Mouse (Mus musculus) spleen, adult 2 months (tissue): Measurements from ENCODE around the gene Me1. TPM values are rescaled to one million over a fixed set of nuclear protein-coding genes. Genes with fewer than 3 reads are reported as not detected.

Experiments
- DNase-seq, 2 experiments: peaks; one replicate each; pipeline versions ENCODE4 v3.0.0 to v3.0.0-alpha.2; 2012 to 2021; ENCODE audit warnings: low spot score in 2 of 2, low read depth in 1 of 2
- H3K27ac ChIP-seq: fragments of 200-500 bp; 2 replicates; pipeline ENCODE4 v1.5.1; 2012; ENCODE audit warnings: low read length, inconsistent platforms; ENCODE audit not compliant: insufficient read depth
- H3K27me3 ChIP-seq: fragments of 200-500 bp; 2 replicates; pipeline ENCODE4 v1.6.1; 2012; ENCODE audit warnings: mild to moderate bottlenecking, moderate library complexity, low read length, inconsistent platforms; ENCODE audit not compliant: control insufficient read depth, insufficient read depth
- H3K36me3 ChIP-seq: fragments of 200-500 bp; 2 replicates; pipeline ENCODE4 v1.6.1; 2012; ENCODE audit warnings: mild to moderate bottlenecking, low read length, inconsistent platforms; ENCODE audit not compliant: control insufficient read depth, insufficient read depth
- H3K4me1 ChIP-seq: fragments of 200-500 bp; 2 replicates; pipeline ENCODE4 v1.6.1; 2011; ENCODE audit warnings: inconsistent platforms; ENCODE audit not compliant: control insufficient read depth, insufficient read depth, insufficient read length
- H3K4me3 ChIP-seq: fragments of 200-500 bp; 2 replicates; pipeline ENCODE4 v1.5.1; 2011; ENCODE audit warnings: mild to moderate bottlenecking, inconsistent platforms; ENCODE audit not compliant: insufficient read depth, insufficient read length; ENCODE audit errors: extremely low read depth
- CTCF ChIP-seq: fragments of 200-500 bp; IDR thresholded peaks from 2 replicates; pipeline ENCODE4 v1.5.1; 2011; ENCODE audit warnings: mild to moderate bottlenecking, inconsistent platforms; ENCODE audit not compliant: insufficient read depth, insufficient read length, insufficient replicate concordance; ENCODE audit errors: extremely low read depth
- POLR2A ChIP-seq: fragments of 200-500 bp; IDR thresholded peaks from 2 replicates; pipeline ENCODE4 v1.6.1; 2011; ENCODE audit warnings: low read depth, low read length, inconsistent platforms
- WGBS: fragments of 180-500 bp; shearing (Covaris S2); methylation state at CpG from one replicate; pipeline ENCODE4 v1.1.7; 2018; 5-methylcytosine and 5-hydroxymethylcytosine counted together
- polyA plus RNA-seq: library from polyadenylated mRNA; depleted of rRNA; stranded (reverse); fragments of >200 nt; gene quantifications from 2 replicates; pipeline ENCODE4 v1.2.3, GENCODE M21; 2012

Gene Me1
- polyA plus RNA-seq, 1 experiment = 2.0 TPM

DNA sequence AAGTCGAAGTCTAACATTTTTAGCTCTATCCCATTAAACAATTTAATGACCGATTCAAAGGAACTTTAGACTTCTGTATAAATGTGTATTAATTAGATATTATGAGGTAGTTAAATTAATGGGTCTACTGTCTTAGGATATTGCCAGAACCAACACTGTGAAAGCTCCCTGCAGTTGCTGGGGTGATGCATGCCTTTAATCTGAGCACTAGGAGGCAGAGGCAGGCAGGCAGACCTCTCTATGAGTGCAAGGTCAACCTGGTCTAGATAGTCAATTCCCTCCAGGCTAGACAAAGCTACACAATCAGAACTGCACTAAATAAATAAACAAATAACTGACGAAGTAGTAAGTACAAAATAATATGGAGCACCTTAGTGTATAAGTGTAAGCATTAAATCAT is 3.1 kb downstream of the Me1 start:
- Histone ChIP-seq H3K36me3 (no peaks in the 10 kb centered on the region), H3K27me3 (peaks cover 10% of the 10 kb centered on the region), H3K4me3 (no peak overlapping the region), H3K27ac (no peak overlapping the region), H3K4me1 (no peaks in the 10 kb centered on the region)
- 85% methylated on average over 3 of the region's 3 CpGs for WGBS
- no peak for DNase-seq
- no peak for TF ChIP-seq POLR2A
- TF ChIP-seq CTCF = no peak

DNA sequence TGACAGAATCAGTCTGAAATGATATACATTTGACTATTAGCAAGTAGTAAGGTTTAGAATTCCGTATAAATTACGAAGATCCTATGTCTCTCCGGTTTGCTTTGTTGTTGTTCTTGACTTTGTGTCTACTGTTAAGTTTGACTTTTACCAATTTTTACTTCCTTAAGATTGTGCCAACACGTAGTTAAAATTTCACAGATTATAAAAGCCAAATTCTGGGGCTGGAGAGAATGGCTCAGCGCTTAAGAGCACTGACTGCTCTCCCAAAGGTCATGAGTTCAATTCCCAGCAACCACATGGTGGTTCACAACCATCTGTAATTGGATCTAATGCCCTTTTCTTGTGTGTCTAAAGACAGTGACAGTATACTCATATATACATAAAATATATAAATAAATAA is 3.5 kb downstream of the Me1 start:
- H3K27ac ChIP-seq = no peak overlapping the region
- WGBS = 92% methylated on average over 5 of the region's 5 CpGs
- DNase-seq = no peak
- H3K36me3 ChIP-seq = no peaks in the 10 kb centered on the region
- H3K4me3 ChIP-seq = no peak overlapping the region
- TF ChIP-seq CTCF (no peak), POLR2A (no peak)
- peaks cover 10% of the 10 kb centered on the region for H3K27me3 ChIP-seq
- no peaks in the 10 kb centered on the region for H3K4me1 ChIP-seq

DNA sequence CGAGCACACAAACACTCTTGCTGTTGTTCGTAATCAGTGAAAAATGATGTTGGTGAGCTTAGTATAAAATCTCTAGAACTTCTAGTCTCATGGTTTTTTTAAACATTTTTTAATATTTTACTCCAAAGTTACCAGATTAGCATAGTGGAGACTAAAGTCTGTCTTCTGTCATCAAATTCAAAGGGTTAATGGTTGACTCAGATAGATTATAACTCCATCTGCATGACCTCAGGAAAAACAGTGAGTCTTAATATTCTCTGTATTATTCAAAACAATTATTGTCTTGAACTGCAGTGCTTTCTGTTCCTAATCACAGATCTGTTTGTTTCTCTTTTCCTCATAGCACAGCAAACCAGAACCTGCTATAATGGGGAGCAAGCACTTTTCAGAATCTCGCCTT is 4.7 kb downstream of the Me1 start:
- WGBS = 91% methylated on average over 3 of the region's 3 CpGs
- Histone ChIP-seq H3K4me3 (no peak overlapping the region), H3K4me1 (no peaks in the 10 kb centered on the region), H3K27me3 (peaks cover 10% of the 10 kb centered on the region), H3K36me3 (no peaks in the 10 kb centered on the region), H3K27ac (no peak overlapping the region)
- TF ChIP-seq CTCF (no peak), POLR2A (no peak)
- DNase-seq = no peak

DNA sequence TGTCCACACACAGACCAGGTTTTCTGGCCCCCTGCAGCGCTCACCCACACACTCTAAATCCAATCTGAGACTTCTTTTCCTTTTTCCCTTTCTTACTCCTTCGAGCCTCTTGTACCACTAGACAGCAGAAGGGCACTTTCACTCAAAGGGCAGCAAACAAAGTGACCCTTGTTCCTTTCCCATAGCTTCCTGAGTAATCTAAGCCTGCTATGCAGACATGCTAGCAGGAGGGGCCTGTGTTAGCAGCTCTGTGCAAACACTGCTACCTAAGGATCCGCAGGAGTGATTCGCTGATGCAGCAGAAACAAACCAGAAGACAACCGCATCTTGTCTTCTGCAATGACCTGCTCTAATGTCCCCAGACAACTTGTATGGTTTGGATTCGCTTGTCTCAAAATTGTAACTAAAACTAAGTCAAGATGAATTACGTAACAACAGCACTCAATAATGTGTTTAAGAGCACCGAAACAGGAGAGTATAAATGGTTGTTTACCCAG is 12.0 kb downstream of the Me1 start:
- WGBS = 85% methylated on average over 8 of the region's 8 CpGs
- no peak overlapping the region for H3K27ac ChIP-seq

DNA sequence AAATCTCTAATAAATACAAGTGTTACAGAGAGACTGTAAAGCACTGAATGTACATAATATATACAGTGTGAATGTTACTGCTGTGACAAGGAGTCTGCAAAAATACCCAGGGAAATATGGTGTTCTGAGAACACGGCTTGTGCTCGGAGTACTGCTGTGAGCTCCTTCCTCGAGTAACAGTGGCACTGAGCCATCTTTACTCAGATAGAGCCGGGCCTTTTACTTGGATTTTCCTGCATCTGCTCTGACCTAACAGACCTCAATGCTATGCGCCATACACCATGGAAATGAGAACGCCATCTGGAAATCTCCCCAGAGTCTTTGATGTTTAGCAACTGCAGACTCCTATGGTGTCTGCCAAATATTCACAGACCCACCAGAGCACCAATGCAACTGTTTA is 12.9 kb downstream of the Me1 start:
- WGBS = 91% methylated on average over 6 of the region's 6 CpGs
- TF ChIP-seq CTCF = no peak
- no peak for TF ChIP-seq POLR2A
- Histone ChIP-seq H3K4me1 (no peaks in the 10 kb centered on the region), H3K36me3 (no peaks in the 10 kb centered on the region), H3K4me3 (no peak overlapping the region), H3K27me3 (no peaks in the 10 kb centered on the region), H3K27ac (no peak overlapping the region)
- DNase-seq = no peak

More for the DNA sequence above, 12.0 kb downstream of the Me1 start:
- no peak for TF ChIP-seq POLR2A
- TF ChIP-seq CTCF = no peak
- Histone ChIP-seq H3K36me3 (no peaks in the 10 kb centered on the region), H3K4me3 (no peak overlapping the region), H3K27me3 (no peaks in the 10 kb centered on the region), H3K4me1 (no peaks in the 10 kb centered on the region)
- DNase-seq = no peak

DNA sequence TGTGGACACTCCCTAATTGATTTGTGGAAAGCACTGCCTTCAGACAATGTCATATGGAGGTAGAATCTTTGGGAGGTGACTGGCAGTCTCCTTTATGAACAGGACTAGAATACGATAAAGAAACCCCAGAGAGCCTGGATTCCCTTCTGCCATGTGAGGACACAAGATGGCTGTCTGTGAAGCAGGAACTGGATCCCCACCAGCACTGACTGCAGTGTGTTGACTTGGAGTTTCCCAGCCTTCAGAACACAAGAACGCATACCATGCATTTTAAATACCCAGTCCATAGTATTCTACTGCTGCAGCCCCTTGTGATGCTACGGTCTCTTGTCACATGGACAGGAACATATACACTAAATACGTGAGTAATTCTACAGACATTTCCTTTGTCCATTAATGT is 13.5 kb downstream of the Me1 start:
- Histone ChIP-seq H3K36me3 (no peaks in the 10 kb centered on the region), H3K4me1 (no peaks in the 10 kb centered on the region), H3K27ac (no peak overlapping the region), H3K4me3 (no peak overlapping the region), H3K27me3 (no peaks in the 10 kb centered on the region)
- no peak for DNase-seq
- TF ChIP-seq CTCF (no peak), POLR2A (no peak)
- 89% methylated on average over 4 of the region's 4 CpGs for WGBS

DNA sequence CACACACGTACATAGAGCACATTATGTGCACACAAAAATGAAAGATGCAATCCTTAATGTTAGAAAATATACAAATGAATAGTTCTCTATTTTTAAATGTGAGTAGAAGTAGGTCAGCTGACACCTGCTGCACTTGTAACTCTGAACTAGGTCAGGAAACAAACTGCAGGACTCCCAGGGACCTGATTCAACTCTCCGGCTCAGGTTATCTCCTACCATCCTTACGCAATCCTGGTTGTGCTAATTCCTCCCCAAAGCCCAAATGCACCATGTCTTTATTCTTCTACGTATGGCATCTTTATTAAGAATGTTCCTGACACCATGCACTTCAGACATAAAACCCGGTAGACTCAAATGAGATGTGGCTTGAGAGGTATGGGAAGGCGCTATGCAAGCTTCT is 15.3 kb downstream of the Me1 start:
- DNase-seq = no peak
- WGBS = 89% methylated on average over 6 of the region's 6 CpGs
- H3K4me1 ChIP-seq = no peaks in the 10 kb centered on the region

More for the DNA sequence above, 15.3 kb downstream of the Me1 start:
- Histone ChIP-seq H3K36me3 (no peaks in the 10 kb centered on the region), H3K27ac (no peak overlapping the region), H3K4me3 (no peak overlapping the region), H3K27me3 (no peaks in the 10 kb centered on the region)
- TF ChIP-seq POLR2A (no peak), CTCF (no peak)
